ENCODE assay signal across 9 mouse cellular contexts in the genomic region with DNA sequence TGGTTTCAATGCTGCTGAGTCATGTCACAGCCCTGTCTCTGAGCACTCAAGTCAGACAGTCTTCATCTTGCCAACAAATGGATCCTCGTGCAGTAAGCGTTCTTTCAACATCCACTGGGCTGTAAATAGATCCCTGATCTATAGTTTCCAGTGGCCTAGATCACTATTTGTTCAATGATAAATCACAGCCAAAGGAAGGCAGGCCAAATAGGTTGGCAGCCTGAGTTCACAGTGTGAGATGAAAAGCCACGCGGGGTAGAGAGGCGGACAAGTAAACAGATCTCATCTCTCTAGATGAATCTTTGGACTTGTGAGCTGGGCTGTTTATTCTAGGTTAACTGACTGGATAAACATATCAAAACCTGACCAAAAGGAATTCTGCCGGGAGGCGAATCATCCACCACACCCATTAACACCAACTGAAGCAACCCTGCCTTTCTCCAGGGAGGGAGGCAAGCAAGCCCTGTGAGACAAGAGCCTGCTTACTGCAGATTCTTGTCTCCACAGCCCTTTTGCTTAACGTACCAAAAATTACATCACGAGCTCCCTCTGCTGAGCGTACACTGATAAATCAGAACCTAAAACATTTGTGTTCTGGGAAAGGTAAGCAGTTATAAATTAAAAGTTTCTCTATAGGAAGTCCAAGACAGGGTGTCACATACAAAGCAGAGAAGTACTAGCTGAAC. TPM values are rescaled to one million over a fixed set of nuclear protein-coding genes. Genes with fewer than 3 reads are reported as not detected.
A peak's percentile ranks its signal among the peaks of the same experiment; 100 is the strongest.
DNase-seq lines count a peak whose midpoint lies in the region; TF ChIP-seq lines count a peak whose summit lies in the region.
"Had no signal": no experiment of that assay in that cellular context is flagged by ENCODE, and none has a peak within 500 bp of the region (broad histone marks: within the 10 kb centered on the region; RNA-seq: fewer than 3 reads in every experiment).

No protein-coding gene starts in this region.

- peak overlapping the region; percentile 52 for H3K27ac ChIP-seq in liver, adult 2 months (replicated peaks; ENCODE audit: insufficient read depth, low read depth, low read length)
- H3K27ac ChIP-seq: embryonic facial prominence, embryonic 13.5 days had no signal

- no peak overlapping the region for H3K4me3 ChIP-seq in liver, adult 2 months (ENCODE audit: insufficient read depth, low read depth, low read length)
- H3K4me3 ChIP-seq: embryonic facial prominence, embryonic 13.5 days had no signal

- TF ChIP-seq POLR2A in liver, adult 2 months (IDR thresholded peaks at IDR 0.05; ENCODE audit: extremely low read depth, insufficient read depth, low read length) = no peak

- H3K27me3 ChIP-seq in liver, adult 2 months (ENCODE audit: control insufficient read depth, insufficient read depth, low read length) = no peaks in the 10 kb centered on the region
- H3K27me3 ChIP-seq: embryonic facial prominence, embryonic 13.5 days had no signal

- WGBS in liver, adult 2 months = 16% methylated on average over 10 of the region's 10 CpGs

- H3K9ac ChIP-seq in liver, adult 2 months (ENCODE audit: low read depth, low read length) = no peak overlapping the region
- H3K9ac ChIP-seq: embryonic facial prominence, embryonic 13.5 days had no signal

- DNase-seq in cerebellum, adult 18-20 months = peak; percentile 22 to 26
- no peak for DNase-seq in cerebellum, adult 11 months
- peak; percentile 54 for DNase-seq in testis, postnatal 10 days (ENCODE audit: low spot score)
- DNase-seq in testis, postnatal 14 days (ENCODE audit: low spot score) = no peak
- DNase-seq in kidney, adult 9 months = peak; percentile 19
- DNase-seq in liver, adult 2 months (ENCODE audit: extremely low read depth, low read depth, low spot score) = peak; percentile 100
- no peak for DNase-seq in thymus, adult 18-20 months
- no peak for DNase-seq in spleen, postnatal 10 days (ENCODE audit: low spot score in 2 of 2)

- H3K36me3 ChIP-seq in liver, adult 2 months (ENCODE audit: control insufficient read depth, insufficient read depth, low read length) = peaks cover 75% of the 10 kb centered on the region
- H3K36me3 ChIP-seq: embryonic facial prominence, embryonic 13.5 days had no signal

- TF ChIP-seq CTCF in liver, adult 2 months (IDR thresholded peaks at IDR 0.05; ENCODE audit: low read depth, low read length) = no peak

- no peaks in the 10 kb centered on the region for H3K79me2 ChIP-seq in liver, adult 2 months (ENCODE audit: control insufficient read depth, insufficient read depth, low read length)

- peaks cover 15% of the 10 kb centered on the region for H3K4me1 ChIP-seq in liver, adult 2 months (ENCODE audit: control insufficient read depth, insufficient read depth, low read length)
- H3K4me1 ChIP-seq: embryonic facial prominence, embryonic 13.5 days had no signal

RNA-seq across cellular contexts. Expression of gene Aox3, which starts 31.6 kb away (rescaled TPM):
- total RNA-seq in liver, adult 2 months (2014; rRNA removed) = 244 and 296 TPM in 2 replicates
- polyA plus RNA-seq in liver, adult 2 months (2012; rRNA removed) = 56.6 and 59.0 TPM in 2 replicates

Comparison
In these comparisons a context has a peak if more than half of its experiments do, and no peak if none do; other contexts are left out.
1. DNase-seq: peak in cerebellum, adult 18-20 months (2 of 2), testis, postnatal 10 days (single experiment), kidney, adult 9 months (single experiment) and liver, adult 2 months (single experiment); none in cerebellum, adult 11 months (single experiment), testis, postnatal 14 days (single experiment), thymus, adult 18-20 months (0 of 2) and spleen, postnatal 10 days (0 of 2).